Mouse (Mus musculus) 416B (cell line): ENCODE results near the gene Gins1.

Experiments
- DNase-seq: peaks from one replicate; pipeline ENCODE4 v3.0.0; 2011; ENCODE audit warnings: low read depth

The Gins1 gene

GRCm38 (mm10) chr2:150963246-150963645 is 58.0 kb downstream of the Gins1 start:
- no peak for DNase-seq

- no peak for DNase-seq
Measured at GRCm38 (mm10) chr2:150964641-150965040, 59.4 kb downstream of the Gins1 start.

- DNase-seq, result no peak
Measured at GRCm38 (mm10) chr2:150965951-150966350, 60.8 kb downstream of the Gins1 start.

DNA sequence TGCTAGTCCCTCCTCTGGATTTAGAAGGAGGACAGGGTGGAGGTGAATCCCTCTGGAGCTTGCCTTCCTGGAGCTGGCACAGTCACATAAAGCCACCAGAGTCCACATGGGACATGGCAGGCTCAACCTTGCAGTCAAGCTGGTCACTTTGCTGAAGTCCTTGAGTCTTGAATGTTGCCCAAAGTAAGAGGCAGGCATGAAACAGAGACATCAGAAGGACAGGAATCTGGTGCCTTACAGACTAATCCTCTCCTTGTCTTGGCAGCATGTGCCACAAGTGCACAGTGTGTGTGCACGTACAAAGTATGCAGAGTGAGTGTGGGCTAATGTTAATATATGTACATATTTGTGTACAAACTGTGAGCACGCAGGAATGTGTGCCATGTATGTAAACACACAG is 62.3 kb downstream of the Gins1 start:
- no peak for DNase-seq

DNA sequence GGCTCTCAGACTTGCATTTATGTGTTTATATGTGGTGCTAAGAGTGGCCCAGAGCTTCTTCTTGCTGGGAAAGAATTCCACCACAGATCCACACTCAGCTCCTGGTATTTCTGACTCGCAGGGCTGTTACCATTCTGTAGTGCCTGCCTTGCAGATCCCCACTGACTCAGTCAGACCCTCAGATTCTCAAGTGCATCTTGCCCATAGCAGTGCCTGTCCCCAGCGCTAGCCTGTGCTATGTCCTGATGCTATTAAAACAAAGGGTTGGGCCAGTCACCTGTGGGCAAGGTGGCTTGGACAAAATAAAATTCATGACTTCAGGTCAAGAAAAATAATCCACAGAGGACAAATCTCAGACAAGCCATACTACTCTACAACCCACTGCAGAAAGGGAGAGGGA is 64.0 kb downstream of the Gins1 start:
- no peak for DNase-seq

DNA sequence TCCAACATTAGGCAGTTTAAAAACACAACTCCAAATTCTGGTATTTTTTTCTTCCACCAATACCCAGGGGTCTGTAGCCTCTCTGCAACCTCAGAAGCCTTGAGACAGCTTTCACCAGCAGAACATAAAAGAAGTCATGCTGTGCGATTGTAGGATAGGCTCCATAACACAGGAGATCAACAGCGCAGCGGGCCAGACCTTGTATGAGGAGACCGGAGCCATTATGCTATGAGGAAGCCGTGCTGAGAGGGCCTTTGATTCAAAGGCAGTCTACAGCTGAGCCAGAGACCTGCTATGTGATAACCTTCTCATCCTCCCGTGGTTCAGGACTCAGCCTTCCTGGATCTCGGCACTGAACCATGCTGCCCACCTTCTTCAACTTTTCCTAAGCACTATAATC is 66.7 kb downstream of the Gins1 start:
- DNase-seq, result no peak

GRCm38 (mm10) chr2:150972681-150973080 is 67.5 kb downstream of the Gins1 start:
- DNase-seq, result no peak

DNA sequence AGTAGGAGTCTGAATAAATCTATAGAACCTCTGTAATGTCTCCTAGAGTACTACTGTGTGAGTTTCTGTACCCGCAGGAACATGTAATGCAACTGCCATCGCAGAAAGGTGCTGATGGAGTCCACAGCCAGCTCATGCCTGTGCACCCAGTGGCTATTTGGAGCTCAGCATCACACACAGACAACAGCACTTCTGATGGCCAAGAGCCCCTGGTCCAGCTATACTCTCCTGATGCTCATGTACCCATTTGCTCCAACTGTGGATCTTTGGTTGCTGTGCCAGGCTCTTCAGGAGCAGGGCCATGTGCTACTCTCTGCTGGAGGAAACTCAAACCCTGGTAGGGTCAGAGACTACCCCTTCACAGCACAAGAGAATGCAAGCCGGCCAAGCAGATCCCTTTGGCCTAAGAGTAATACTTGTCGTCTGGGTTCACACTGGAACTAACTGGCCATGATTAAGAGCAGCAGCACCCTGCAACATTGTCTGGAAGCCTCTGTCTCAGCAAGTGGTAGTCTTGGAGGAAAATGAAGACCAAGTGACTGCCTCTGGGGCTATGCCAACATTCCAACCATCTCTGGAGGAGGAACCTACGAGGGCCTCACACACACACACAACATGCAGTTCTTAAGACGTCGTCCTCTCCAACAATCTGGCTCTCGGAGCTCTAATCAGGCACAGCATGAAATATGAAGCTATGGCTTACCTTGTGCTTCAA is 68.4 kb downstream of the Gins1 start:
- no peak for DNase-seq

GRCm38 (mm10) chr2:150976871-150977270 is 71.7 kb downstream of the Gins1 start:
- DNase-seq, result no peak

DNA sequence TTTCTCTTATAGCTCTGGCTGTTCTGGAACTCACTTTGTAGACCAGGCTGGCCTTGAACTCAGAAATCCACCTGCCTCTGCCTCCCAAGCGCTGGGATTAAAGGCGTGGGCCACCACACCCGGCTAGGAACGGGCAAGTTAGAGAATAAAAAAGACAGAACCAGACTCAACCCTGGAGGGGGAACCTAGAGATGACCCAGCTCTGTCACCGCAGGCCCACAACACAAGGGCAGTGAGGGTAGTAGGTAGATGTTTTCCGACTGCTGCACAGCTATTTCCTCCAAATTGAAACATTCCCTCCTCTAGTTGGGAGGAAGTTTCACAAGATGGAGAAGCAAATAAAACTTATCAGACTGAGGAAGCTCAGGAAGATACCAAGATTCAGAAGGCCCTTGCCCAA is 72.5 kb downstream of the Gins1 start:
- no peak for DNase-seq

DNA sequence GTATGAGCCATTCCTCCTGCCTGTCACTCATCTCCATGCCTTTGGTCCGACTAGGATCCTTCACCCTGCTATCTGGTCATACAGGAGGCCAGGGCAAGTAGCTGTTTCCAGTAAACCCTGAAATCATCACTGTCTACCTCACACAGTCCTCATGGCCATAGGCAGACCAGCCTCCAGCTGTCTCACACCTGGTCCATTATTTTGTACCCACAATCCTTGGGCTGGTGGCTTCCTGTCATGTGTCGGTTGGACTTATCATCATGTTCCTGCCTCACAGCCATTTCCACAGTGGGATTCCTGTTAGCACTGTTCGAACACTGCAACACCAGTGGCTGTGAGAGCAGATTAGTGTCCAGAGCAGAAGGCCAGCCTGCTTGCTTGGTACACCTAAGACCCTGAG is 73.6 kb downstream of the Gins1 start:
- DNase-seq, result no peak

DNA sequence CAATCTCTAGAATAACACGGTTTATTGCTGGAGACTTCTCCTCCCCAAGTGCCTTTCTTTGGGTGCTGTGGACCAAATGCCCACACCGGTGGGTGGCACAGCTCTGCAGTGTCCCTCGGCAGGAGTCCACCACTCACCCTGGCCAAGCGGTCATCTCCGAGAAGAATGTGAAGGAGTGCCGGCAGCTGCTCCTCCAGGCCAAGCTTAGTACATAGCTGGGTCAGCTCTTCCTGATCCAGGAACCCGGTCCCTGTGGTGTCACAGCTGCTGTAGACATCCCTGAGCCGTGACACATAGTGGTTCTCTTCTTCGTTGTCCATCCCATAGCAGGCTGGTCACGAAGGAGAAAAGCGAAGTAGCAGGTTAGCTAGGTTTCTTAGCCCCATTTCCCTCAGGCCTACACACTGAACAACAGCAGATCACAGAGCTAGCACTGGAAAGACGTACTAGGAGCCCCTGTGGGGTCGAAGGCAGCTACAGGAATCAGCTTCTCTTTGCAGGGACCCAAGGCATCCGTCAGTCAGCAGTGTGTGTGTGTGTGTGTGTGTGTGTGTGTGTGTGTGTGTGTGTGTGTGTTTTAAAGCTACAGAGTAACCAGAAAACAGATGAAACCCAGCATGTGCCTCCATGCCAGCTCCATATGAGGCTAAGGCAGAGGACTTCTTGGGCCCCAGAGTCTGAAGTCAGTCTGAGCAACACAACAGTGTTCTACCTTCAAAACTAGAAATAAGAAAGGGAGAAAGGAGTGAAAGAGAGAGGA is 74.8 kb downstream of the Gins1 start:
- DNase-seq, result no peak
